Mouse (Mus musculus) right cerebral cortex, adult 18-20 months (tissue): Measurements from ENCODE around the gene Lpcat2.

Experiments used
- DNase-seq: peaks from one replicate; pipeline ENCODE4 v3.0.0; 2022; ENCODE audit warnings: mixed read lengths

Lpcat2 gene

GRCm38 (mm10) chr8:92916082-92916481 lies 60.9 kb downstream of the Lpcat2 start:
- DNase-seq: no peak

- no peak for DNase-seq
These were observed 66.6 kb downstream of the Lpcat2 start for GRCm38 (mm10) chr8:92921768-92922167.

- DNase-seq: no peak
These were observed 73.8 kb downstream of the Lpcat2 start for GRCm38 (mm10) chr8:92928986-92929385.

- no peak for DNase-seq
These were observed 82.9 kb downstream of the Lpcat2 start for GRCm38 (mm10) chr8:92938056-92938455.

GRCm38 (mm10) chr8:92949071-92949470 lies 93.9 kb downstream of the Lpcat2 start:
- DNase-seq: no peak

- DNase-seq: no peak
These were observed 95.7 kb downstream of the Lpcat2 start for GRCm38 (mm10) chr8:92950639-92951371.

- DNase-seq: no peak
These were observed 98.9 kb downstream of the Lpcat2 start for GRCm38 (mm10) chr8:92954044-92954443.

- DNase-seq: no peak
These were observed 104.6 kb downstream of the Lpcat2 start, which contains the start of gene Slc6a2 for GRCm38 (mm10) chr8:92959779-92960178. TSS of gene Slc6a2 (plus strand) at chr8:92960079.

- no peak for DNase-seq
These were observed 105.3 kb downstream of the Lpcat2 start for GRCm38 (mm10) chr8:92960451-92960911.

GRCm38 (mm10) chr8:92961088-92961487 lies 105.9 kb downstream of the Lpcat2 start:
- DNase-seq: no peak

GRCm38 (mm10) chr8:92964556-92964955 lies 109.4 kb downstream of the Lpcat2 start:
- DNase-seq: no peak
